Mouse (Mus musculus): ENCODE results near the gene Olfr1111.
"Not testable (repeated sequence)": the region's sequence is repeated elsewhere in the genome, so short reads cannot be mapped to it uniquely, and the experiment has no call there.

Gene Olfr1111

DNA sequence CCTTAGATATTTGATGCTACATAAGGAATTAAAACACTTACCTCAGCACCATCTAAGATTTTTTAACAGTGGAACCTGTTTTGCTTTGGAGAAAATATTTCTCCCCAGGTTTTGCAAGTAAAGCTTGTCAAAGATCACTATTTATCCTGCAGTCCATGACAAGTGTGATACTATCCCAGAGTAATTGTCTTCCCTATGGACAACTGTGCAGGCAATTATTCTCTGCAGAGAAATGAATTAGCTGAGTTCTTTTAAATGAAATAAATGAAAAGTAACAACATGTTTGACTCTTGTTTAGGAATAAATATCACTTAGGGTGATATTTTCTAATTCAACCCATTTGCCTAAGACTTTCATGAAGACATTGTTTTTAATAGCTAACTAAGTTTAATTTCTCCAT, at the start of gene Olfr1111:
Olfr1111 (minus strand) TSS at position 101 of the 400 bp plus-strand sequence.
- DNase-seq (ENCODE audit: low spot score in 2 of 2) = no peak

DNA sequence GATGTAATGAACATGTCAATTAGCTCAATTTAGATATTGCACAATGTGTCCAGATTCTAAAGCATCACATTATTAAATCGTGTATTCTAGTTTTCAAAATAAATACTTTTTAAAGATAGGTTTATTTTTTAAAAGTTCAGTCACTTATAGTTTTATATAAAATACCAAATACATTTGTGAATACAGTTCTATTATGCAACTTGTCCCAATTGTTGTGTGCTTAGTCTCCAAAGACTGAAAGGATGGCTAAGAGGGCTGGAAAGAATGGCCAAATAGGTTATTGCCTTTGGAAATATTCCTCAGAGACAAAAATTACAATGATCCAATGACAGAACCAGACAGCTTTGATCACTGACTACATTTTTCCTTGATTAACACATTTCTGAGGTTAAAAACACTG, 35.1 kb upstream of the Olfr1111 start, which contains the start of gene Olfr1112:
Olfr1112 (plus strand) TSS at position 301 of the 400 bp plus-strand sequence.
- no peak for DNase-seq (ENCODE audit: low spot score in 2 of 2)

DNA sequence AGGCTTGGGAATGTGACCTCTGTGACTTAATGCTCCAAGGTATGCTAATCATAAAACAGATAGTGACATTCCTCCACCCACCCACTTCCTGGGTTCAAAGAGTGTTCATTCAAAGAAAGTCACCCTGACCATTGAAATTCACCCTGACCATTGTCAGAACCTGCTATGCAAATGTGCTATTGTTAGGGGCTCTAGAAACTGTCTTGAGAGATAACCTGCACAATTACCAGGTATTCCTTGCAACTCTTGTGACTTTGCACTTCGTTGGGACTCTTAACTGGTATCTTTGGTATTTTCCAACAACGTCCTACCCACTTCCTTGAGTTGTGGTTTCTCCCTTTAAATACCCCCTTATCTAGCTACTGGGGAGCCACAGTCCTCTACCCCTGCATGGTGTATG, 15.3 kb upstream of the Olfr1111 start:
- DNase-seq (ENCODE audit: low spot score in 2 of 2) = not testable (repeated sequence)

DNA sequence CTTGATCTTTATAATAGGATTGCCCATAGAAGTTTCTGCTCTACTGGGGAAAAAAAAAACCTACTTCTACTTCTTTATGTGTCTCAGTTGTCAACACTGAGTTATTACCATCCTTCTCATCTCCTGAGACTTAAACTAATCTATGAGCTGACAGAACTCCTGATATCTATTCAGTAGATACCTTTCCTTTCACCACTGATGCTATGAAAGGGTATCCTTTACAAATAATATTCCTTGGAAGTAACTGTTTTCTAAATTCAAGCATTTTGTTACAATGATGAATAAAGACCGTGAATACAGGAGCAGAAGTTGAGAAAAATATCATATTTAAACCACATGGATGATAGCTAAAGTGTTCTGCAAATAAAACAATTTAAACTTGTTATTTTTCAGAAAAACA, 12.2 kb downstream of the Olfr1111 start, which contains the start of gene Olfr1110:
Olfr1110 (minus strand) TSS at position 101 of the 400 bp plus-strand sequence.
- no peak for DNase-seq (ENCODE audit: low spot score in 2 of 2)

DNA sequence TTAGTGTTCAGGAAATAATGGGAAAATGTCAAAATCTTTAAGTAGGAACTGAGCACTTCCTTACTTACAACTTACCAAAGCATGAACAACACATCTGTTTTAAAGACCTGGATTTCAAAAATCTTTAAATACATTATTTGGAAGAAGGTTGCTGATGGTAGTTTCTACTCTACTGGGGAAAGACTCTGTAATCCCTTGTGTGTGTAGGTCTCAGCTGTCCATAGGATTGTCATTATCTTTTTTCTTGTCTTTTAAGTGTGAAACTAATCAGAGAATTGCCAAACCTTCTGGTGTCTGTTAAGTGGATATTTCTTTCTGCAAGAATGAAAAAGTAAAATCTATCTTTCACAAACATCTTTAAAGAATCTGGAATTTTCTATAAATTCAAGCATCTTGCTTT, 38.0 kb downstream of the Olfr1111 start, which contains the start of gene Olfr259:
Olfr259 (minus strand) TSS at position 101 of the 400 bp plus-strand sequence.
- no peak for DNase-seq (ENCODE audit: low spot score in 2 of 2)
